Mouse (Mus musculus) liver, postnatal 0 days (tissue): Measurements from ENCODE around the gene Dnajc8. TPM values are rescaled to one million over a fixed set of nuclear protein-coding genes. Genes with fewer than 3 reads are reported as not detected.

Experiments
- ATAC-seq: fragments of 200-750 bp; cut with Nextera tagmentation; 2 replicates; pipeline ENCODE4 v1.8.0; 2017; ENCODE audit warnings: mild to moderate bottlenecking, moderate library complexity
- DNase-seq: peaks from one replicate; pipeline ENCODE4 v3.0.0-alpha.2; 2016
- H3K27ac ChIP-seq: fragments of 300-500 bp; sonication (generic); 2 replicates; pipeline ENCODE4 v1.5.1; 2014; ENCODE audit warnings: antibody characterized with exemption, moderate library complexity, mild to moderate bottlenecking, low read depth
- H3K27me3 ChIP-seq: fragments of 300-500 bp; sonication (generic); 2 replicates; pipeline ENCODE4 v1.6.1; 2014; ENCODE audit warnings: low read length, control low read depth, mixed read lengths; ENCODE audit not compliant: insufficient read depth
- H3K36me3 ChIP-seq: fragments of 300-500 bp; sonication (generic); replicated peaks from 2 replicates; pipeline ENCODE4 v1.6.1; 2014; ENCODE audit warnings: mild to moderate bottlenecking, control low read depth, low read length, moderate library complexity, mixed read lengths; ENCODE audit not compliant: insufficient read depth
- H3K4me1 ChIP-seq: fragments of 300-500 bp; sonication (generic); 2 replicates; pipeline ENCODE4 v1.6.1; 2014; ENCODE audit warnings: antibody characterized with exemption, mild to moderate bottlenecking, control low read depth; ENCODE audit not compliant: insufficient read depth
- H3K4me2 ChIP-seq: fragments of 300-500 bp; sonication (generic); 2 replicates; pipeline ENCODE4 v1.6.1; 2014; ENCODE audit warnings: low read depth, mild to moderate bottlenecking, low read length, moderate library complexity, mixed read lengths
- H3K4me3 ChIP-seq: fragments of 300-500 bp; sonication (generic); 2 replicates; pipeline ENCODE4 v1.5.1; 2014; ENCODE audit warnings: low read depth, low read length
- H3K9ac ChIP-seq: fragments of 300-500 bp; sonication (generic); replicated peaks from 2 replicates; pipeline ENCODE4 v1.6.1; 2014; ENCODE audit warnings: mild to moderate bottlenecking, moderate library complexity
- H3K9me3 ChIP-seq: fragments of 300-500 bp; sonication (generic); 2 replicates; pipeline ENCODE4 v1.6.1; 2016; ENCODE audit warnings: mild to moderate bottlenecking, control low read depth, low read length, mixed read lengths
- CTCF ChIP-seq: sonication (generic); IDR thresholded peaks from 2 replicates; pipeline ENCODE4 v1.5.1; 2016; ENCODE audit warnings: antibody characterized with exemption, low read depth
- EP300 ChIP-seq: IDR thresholded peaks from 2 replicates; pipeline ENCODE4 v1.6.1; 2016; ENCODE audit warnings: antibody characterized with exemption, low read depth, mild to moderate bottlenecking
- WGBS: fragments of 180-500 bp; shearing (Covaris S2); extraction: QIAGEN DNeasy Blood & Tissue Kit; methylation state at CpG from one replicate; pipeline ENCODE4 v1.1.7; 2014; ENCODE audit not compliant: insufficient replicate concordance; 5-methylcytosine and 5-hydroxymethylcytosine counted together
- polyA plus RNA-seq: library from polyadenylated mRNA; unstranded; fragments of >200 nt; fragmentation: Nextera tagmentation; extraction: Ambion mirVana; gene quantifications from 2 replicates; pipeline ENCODE4 v1.2.1, GENCODE M21; 2015

The Dnajc8 gene
- polyA plus RNA-seq, 1 experiment from 2014 or later = 71.5 TPM

- no peak for ATAC-seq
- Histone ChIP-seq H3K27me3 (no peaks in the 10 kb centered on the region), H3K4me1 (peaks cover 38% of the 10 kb centered on the region), H3K36me3 (no peaks in the 10 kb centered on the region), H3K4me3 (no peak overlapping the region), H3K9me3 (no peaks in the 10 kb centered on the region), H3K4me2 (peak overlapping the region; percentile 86), H3K27ac (peak overlapping the region; percentile 81), H3K9ac (no peak overlapping the region)
- WGBS = 34% methylated on average over 14 of the region's 14 CpGs
- peak; percentile 66 for DNase-seq
- no peak for TF ChIP-seq CTCF
- TF ChIP-seq EP300 = no peak
These were observed 21.7 kb upstream of the Dnajc8 start for GRCm38 (mm10) chr4:132513395-132514273.

- Histone ChIP-seq H3K4me2 (peak overlapping the region; percentile 86), H3K27ac (peak overlapping the region; percentile 78), H3K4me1 (peaks cover 35% of the 10 kb centered on the region), H3K27me3 (no peaks in the 10 kb centered on the region), H3K9me3 (no peaks in the 10 kb centered on the region), H3K36me3 (no peaks in the 10 kb centered on the region), H3K9ac (peak overlapping the region; percentile 50), H3K4me3 (peak overlapping the region; percentile 54)
- TF ChIP-seq EP300 (no peak), CTCF (peak; percentile 91)
- 2% methylated on average over 21 of the region's 21 CpGs for WGBS
- ATAC-seq (peak; percentile 20), DNase-seq (peak; percentile 92)
These were observed 20.7 kb upstream of the Dnajc8 start for GRCm38 (mm10) chr4:132514555-132515135.

GRCm38 (mm10) chr4:132515369-132516155 lies 19.8 kb upstream of the Dnajc8 start:
- H3K4me1 ChIP-seq = peaks cover 34% of the 10 kb centered on the region
- TF ChIP-seq CTCF (no peak), EP300 (peak; percentile 25; the same call in 1 of the 2 replicates)
- H3K27me3 ChIP-seq = no peaks in the 10 kb centered on the region
- ATAC-seq (peak; percentile 87), DNase-seq (peak; percentile 88)
- peak overlapping the region; percentile 86 for H3K4me2 ChIP-seq
- H3K27ac ChIP-seq = peak overlapping the region; percentile 78
- no peaks in the 10 kb centered on the region for H3K36me3 ChIP-seq
- H3K4me3 ChIP-seq = peak overlapping the region; percentile 54
- WGBS = 19% methylated on average over 22 of the region's 22 CpGs
- no peaks in the 10 kb centered on the region for H3K9me3 ChIP-seq
- H3K9ac ChIP-seq = peak overlapping the region; percentile 50

- Histone ChIP-seq H3K9ac (no peak overlapping the region), H3K27ac (no peak overlapping the region), H3K4me2 (no peak overlapping the region), H3K4me1 (peaks cover 19% of the 10 kb centered on the region), H3K4me3 (no peak overlapping the region), H3K36me3 (no peaks in the 10 kb centered on the region), H3K9me3 (no peaks in the 10 kb centered on the region), H3K27me3 (no peaks in the 10 kb centered on the region)
- DNase-seq (no peak), ATAC-seq (no peak)
- 50% methylated on average over 8 of the region's 8 CpGs for WGBS
- no peak for TF ChIP-seq CTCF
- no peak for TF ChIP-seq EP300
These were observed 17.3 kb upstream of the Dnajc8 start for GRCm38 (mm10) chr4:132518066-132518465.

- Histone ChIP-seq H3K9me3 (no peaks in the 10 kb centered on the region), H3K27ac (no peak overlapping the region), H3K9ac (no peak overlapping the region), H3K36me3 (no peaks in the 10 kb centered on the region), H3K4me1 (peaks cover 9% of the 10 kb centered on the region), H3K27me3 (no peaks in the 10 kb centered on the region), H3K4me3 (no peak overlapping the region), H3K4me2 (no peak overlapping the region)
- WGBS = 62% methylated on average over 3 of the region's 3 CpGs
- TF ChIP-seq CTCF (no peak), EP300 (no peak)
- ATAC-seq (no peak), DNase-seq (no peak)
These were observed 16.2 kb upstream of the Dnajc8 start for GRCm38 (mm10) chr4:132519188-132519587.

- Histone ChIP-seq H3K27me3 (no peaks in the 10 kb centered on the region), H3K4me3 (no peak overlapping the region), H3K4me1 (peaks cover 4% of the 10 kb centered on the region; the same call in 1 of the 2 replicates), H3K9ac (no peak overlapping the region), H3K4me2 (no peak overlapping the region), H3K27ac (no peak overlapping the region), H3K36me3 (0 out of 2 replicates have a peak, but pooled peaks cover 2% of the 10 kb centered on the region), H3K9me3 (no peaks in the 10 kb centered on the region)
- DNase-seq = no peak
- TF ChIP-seq EP300 = no peak
- TF ChIP-seq CTCF = no peak
- WGBS = 40% methylated on average over 11 of the region's 11 CpGs
- no peak for ATAC-seq
These were observed 11.0 kb upstream of the Dnajc8 start for GRCm38 (mm10) chr4:132524321-132524741.
